18 mouse cellular contexts compared by ENCODE assay signal in genomic region chr1:151153056-151153652, GRCm38 (mm10). TPM values are rescaled to one million over a fixed set of nuclear protein-coding genes. Genes with fewer than 3 reads are reported as not detected.
A peak's percentile ranks its signal among the peaks of the same experiment; 100 is the strongest.
DNase-seq lines count a peak whose midpoint lies in the region; ATAC-seq lines count a peak whose summit lies in the region.
"Had no signal": no experiment of that assay in that cellular context is flagged by ENCODE, and none has a peak within 500 bp of the region (broad histone marks: within the 10 kb centered on the region; RNA-seq: fewer than 3 reads in every experiment).

No protein-coding gene starts in this region.

- H3K4me3 ChIP-seq in kidney, embryonic 16.5 days (ENCODE audit: low read length): no peak overlapping the region
- H3K4me3 ChIP-seq: gastrocnemius, adult 2 months; layer of hippocampus, adult 2 months; lung, embryonic 15.5 days; midbrain, embryonic 15.5 days had no signal

- H3K4me2 ChIP-seq in kidney, embryonic 16.5 days (replicated peaks; ENCODE audit: low read depth, low read length): no peak overlapping the region
- H3K4me2 ChIP-seq: lung, embryonic 15.5 days; midbrain, embryonic 15.5 days had no signal

- peak; percentile 94 for DNase-seq in heart, adult 11 months
- DNase-seq in heart, postnatal 36 days: no peak
- peak; percentile 60 to 70 for DNase-seq in kidney, postnatal 36 days
- DNase-seq in heart, postnatal 10 days: peak; percentile 38 to 51
- DNase-seq in yolk sac, embryonic 10.5 days (ENCODE audit: low spot score): peak; percentile 79
- no peak for DNase-seq in left cerebral cortex, postnatal 4 days
- DNase-seq in adrenal gland, postnatal 14 days: no peak
- DNase-seq: gastrocnemius, adult 2 months; right cerebral cortex, postnatal 14 days had no signal

- WGBS in kidney, embryonic 16.5 days: 87% methylated on average over 6 of the region's 6 CpGs

- no peaks in the 10 kb centered on the region for H3K9me3 ChIP-seq in kidney, embryonic 16.5 days (ENCODE audit: low read length)
- H3K9me3 ChIP-seq: lung, embryonic 15.5 days; midbrain, embryonic 15.5 days had no signal

- intact Hi-C loops in heart, postnatal 36 days (cut with DNase I): no loop called here
- intact Hi-C loops in heart, postnatal 10 days (cut with DNase I): loop anchor here (5.0 kb wide), 1 partner anchor 51 kb away; no protein-coding TSS in a partner anchor
- intact Hi-C loops in left cerebral cortex, postnatal 4 days (cut with DNase I): no loop called here

- no peak for ATAC-seq in kidney, embryonic 16.5 days (ENCODE audit: low FRiP score, low TSS enrichment)
- ATAC-seq: forebrain, embryonic 16.5 days; midbrain, embryonic 15.5 days had no signal

- H3K36me3 ChIP-seq in kidney, embryonic 16.5 days (ENCODE audit: insufficient read depth, low read length): no peaks in the 10 kb centered on the region
- H3K36me3 ChIP-seq: lung, embryonic 15.5 days; midbrain, embryonic 15.5 days had no signal

- no peaks in the 10 kb centered on the region for H3K27me3 ChIP-seq in kidney, embryonic 16.5 days (ENCODE audit: insufficient read depth, low read length)
- H3K27me3 ChIP-seq: lung, embryonic 15.5 days; midbrain, embryonic 15.5 days had no signal

- H3K9ac ChIP-seq in kidney, embryonic 16.5 days (replicated peaks; ENCODE audit: low read length): no peak overlapping the region
- H3K9ac ChIP-seq: lung, embryonic 15.5 days; midbrain, embryonic 15.5 days had no signal

- no peaks in the 10 kb centered on the region for H3K4me1 ChIP-seq in kidney, embryonic 16.5 days (ENCODE audit: insufficient read depth, low read length)
- H3K4me1 ChIP-seq: lung, embryonic 15.5 days had no signal

- no peak overlapping the region for H3K27ac ChIP-seq in kidney, embryonic 16.5 days (ENCODE audit: low read length)
- H3K27ac ChIP-seq: gastrocnemius, adult 2 months; layer of hippocampus, adult 2 months; lung, embryonic 15.5 days; midbrain, embryonic 15.5 days had no signal

RNA-seq across cellular contexts. Expression of gene Gm47985, which starts 29.2 kb away (rescaled TPM):
- total RNA-seq in heart, postnatal 36 days (2021): under 1 TPM; 0.39 to 0.84 TPM
- polyA plus RNA-seq in kidney, embryonic 16.5 days (2015; fragmentation: Nextera tagmentation; extraction: Ambion mirVana): 0.25 and 0.48 TPM in 2 replicates
- under 1 TPM; 0.25 to 0.38 TPM for total RNA-seq in heart, postnatal 10 days (2021)
- total RNA-seq in left cerebral cortex, postnatal 4 days (2021): not detected
- not detected in 2 replicates for total RNA-seq in adrenal gland, postnatal 14 days (2021)
- total RNA-seq: gastrocnemius, adult 2 months; layer of hippocampus, adult 2 months; left cerebral cortex, adult 18-20 months had no signal
- polyA plus RNA-seq: forebrain, embryonic 16.5 days; lung, embryonic 15.5 days; midbrain, embryonic 15.5 days had no signal

RNA-seq across cellular contexts. Expression of gene Gm8947, which starts 39.0 kb away (rescaled TPM):
- total RNA-seq in heart, postnatal 36 days (2021): not detected
- polyA plus RNA-seq in kidney, embryonic 16.5 days (2015; fragmentation: Nextera tagmentation; extraction: Ambion mirVana): 0.86 and 0.91 TPM in 2 replicates
- not detected for total RNA-seq in heart, postnatal 10 days (2021)
- not detected for total RNA-seq in left cerebral cortex, postnatal 4 days (2021)
- not detected in 2 replicates for total RNA-seq in adrenal gland, postnatal 14 days (2021)
- total RNA-seq: layer of hippocampus, adult 2 months; left cerebral cortex, adult 18-20 months had no signal
- polyA plus RNA-seq: forebrain, embryonic 16.5 days; midbrain, embryonic 15.5 days had no signal

RNA-seq across cellular contexts. Expression of gene Gm47995, which starts 45.1 kb away (rescaled TPM):
- total RNA-seq in heart, postnatal 36 days (2021): not detected
- polyA plus RNA-seq in kidney, embryonic 16.5 days (2015; fragmentation: Nextera tagmentation; extraction: Ambion mirVana): 0.50 TPM in 1 of 2 replicates, not detected in the other
- total RNA-seq in heart, postnatal 10 days (2021): not detected
- not detected for total RNA-seq in left cerebral cortex, postnatal 4 days (2021)
- not detected in 2 replicates for total RNA-seq in adrenal gland, postnatal 14 days (2021)
- total RNA-seq: gastrocnemius, adult 2 months; layer of hippocampus, adult 2 months; left cerebral cortex, adult 18-20 months had no signal
- polyA plus RNA-seq: embryonic facial prominence, embryonic 11.5 days; forebrain, embryonic 16.5 days; limb, embryonic 11.5 days; lung, embryonic 15.5 days; midbrain, embryonic 15.5 days had no signal

RNA-seq across cellular contexts. Expression of gene 3110040M04Rik, which starts 50.8 kb away (rescaled TPM):
- not detected for total RNA-seq in heart, postnatal 36 days (2021)
- 1.4 and 1.9 TPM in 2 replicates for polyA plus RNA-seq in kidney, embryonic 16.5 days (2015; fragmentation: Nextera tagmentation; extraction: Ambion mirVana)
- not detected for total RNA-seq in heart, postnatal 10 days (2021)
- total RNA-seq in left cerebral cortex, postnatal 4 days (2021): not detected
- total RNA-seq in adrenal gland, postnatal 14 days (2021): not detected in 2 replicates
- total RNA-seq: layer of hippocampus, adult 2 months; left cerebral cortex, adult 18-20 months had no signal
- polyA plus RNA-seq: embryonic facial prominence, embryonic 11.5 days; forebrain, embryonic 16.5 days; limb, embryonic 11.5 days; lung, embryonic 15.5 days; midbrain, embryonic 15.5 days had no signal

RNA-seq across cellular contexts. Expression of gene Gm47996, which starts 56.8 kb away (rescaled TPM):
- total RNA-seq in heart, postnatal 36 days (2021): not detected
- 0.67 TPM in 2 replicates for polyA plus RNA-seq in kidney, embryonic 16.5 days (2015; fragmentation: Nextera tagmentation; extraction: Ambion mirVana)
- total RNA-seq in heart, postnatal 10 days (2021): not detected
- total RNA-seq in left cerebral cortex, postnatal 4 days (2021): not detected
- not detected in 2 replicates for total RNA-seq in adrenal gland, postnatal 14 days (2021)
- total RNA-seq: layer of hippocampus, adult 2 months; left cerebral cortex, adult 18-20 months; megakaryocyte, adult 5-6 weeks had no signal
- polyA plus RNA-seq: embryonic facial prominence, embryonic 11.5 days; forebrain, embryonic 16.5 days; lung, embryonic 15.5 days; midbrain, embryonic 15.5 days had no signal

Comparison
In these comparisons a context has a peak if more than half of its experiments do, and no peak if none do; other contexts are left out.
1. DNase-seq: peak in heart, adult 11 months (single experiment), kidney, postnatal 36 days (2 of 2), heart, postnatal 10 days (2 of 2) and yolk sac, embryonic 10.5 days (single experiment); none in heart, postnatal 36 days (0 of 2), left cerebral cortex, postnatal 4 days (single experiment) and adrenal gland, postnatal 14 days (single experiment).